Mouse (Mus musculus) T-helper 1 cell (primary cell): ENCODE results near the gene Prrg2.
"Not testable (repeated sequence)": the region's sequence is repeated elsewhere in the genome, so short reads cannot be mapped to it uniquely, and the experiment has no call there.

Experiments
- in situ Hi-C: fragments of 300-600 bp; cut with MboI, MseI; formaldehyde crosslinking; loops from one replicate; pipeline ENCODE4 v1.15.1; 2025; ENCODE audit warnings: high pct_unique_total_duplicates

The Prrg2 gene

DNA sequence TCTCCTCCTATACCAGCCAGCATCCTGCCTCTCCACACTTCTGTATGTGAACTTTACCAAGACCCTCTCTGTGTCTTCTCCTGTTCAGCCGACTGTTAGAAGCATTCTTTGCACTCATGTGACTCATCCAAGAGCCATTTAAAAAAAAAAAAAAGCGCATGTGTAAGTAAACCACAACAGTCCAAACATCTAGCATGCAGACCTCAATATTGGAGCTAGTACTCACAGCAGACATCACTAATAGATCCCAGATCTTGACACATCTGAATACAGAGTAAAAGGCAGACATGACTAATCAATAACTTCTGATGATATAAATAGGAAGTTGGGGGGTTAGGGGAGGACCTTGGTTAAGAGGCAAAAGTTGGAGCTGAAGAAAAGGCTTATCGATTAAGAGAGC lies 26.8 kb downstream of the Prrg2 start:
- in situ Hi-C loops: no loop called here

DNA sequence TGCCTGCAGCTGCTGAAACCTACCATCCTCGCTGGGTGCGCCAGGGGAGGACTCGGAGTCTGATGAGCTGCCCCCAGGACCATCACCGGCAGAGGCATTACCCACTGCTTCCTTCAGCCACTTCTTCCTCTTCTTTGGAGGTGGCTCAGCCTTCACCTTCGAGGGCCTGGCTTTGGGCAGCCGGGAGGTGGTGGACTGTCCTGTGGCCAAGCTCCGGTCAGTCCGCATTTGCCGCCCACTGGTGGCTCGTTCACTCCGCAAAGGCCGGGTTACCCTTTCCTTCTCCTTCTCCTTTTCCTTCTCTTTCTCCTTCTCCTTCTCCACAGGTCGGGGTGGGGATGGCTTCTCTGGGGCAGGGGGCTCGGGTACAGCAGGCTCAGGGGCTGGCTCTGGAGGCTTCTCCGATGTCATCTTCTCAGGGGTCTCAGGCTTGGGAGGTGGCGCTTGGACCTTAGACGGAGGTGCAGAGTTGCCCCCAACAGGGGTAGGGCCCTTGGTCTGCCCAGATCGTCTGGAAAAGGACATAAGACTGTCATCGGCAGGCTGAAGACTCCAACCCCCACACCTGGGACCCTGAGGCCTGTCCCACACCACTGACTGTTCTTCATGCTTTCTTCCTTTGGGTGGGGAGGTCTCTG lies 28.6 kb downstream of the Prrg2 start:
- in situ Hi-C loops: loop anchor here (5.0 kb wide), 1 partner anchor 38 kb away; no protein-coding TSS in a partner anchor

DNA sequence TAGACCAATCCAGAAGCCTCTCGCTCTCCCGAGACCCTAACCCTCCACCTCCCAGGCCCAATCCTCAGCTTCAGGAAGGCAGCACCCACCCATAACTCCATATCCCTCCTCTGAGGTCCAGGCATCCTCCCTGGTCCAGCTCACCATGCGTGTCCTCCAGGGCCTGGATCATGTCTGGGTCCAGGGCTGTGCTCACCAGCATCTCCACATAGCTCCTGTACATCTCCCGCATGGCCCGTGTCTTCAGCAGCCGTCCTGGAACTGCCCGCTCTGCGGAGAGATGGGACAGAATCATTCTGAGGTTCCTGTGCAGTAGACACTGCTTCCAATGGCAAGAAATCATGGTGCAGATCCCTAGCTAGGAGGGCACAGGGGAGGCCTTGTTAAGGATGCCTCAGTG lies 31.6 kb downstream of the Prrg2 start:
- in situ Hi-C loops: loop anchor here (5.0 kb wide), 1 partner anchor 41 kb away; no protein-coding TSS in a partner anchor

DNA sequence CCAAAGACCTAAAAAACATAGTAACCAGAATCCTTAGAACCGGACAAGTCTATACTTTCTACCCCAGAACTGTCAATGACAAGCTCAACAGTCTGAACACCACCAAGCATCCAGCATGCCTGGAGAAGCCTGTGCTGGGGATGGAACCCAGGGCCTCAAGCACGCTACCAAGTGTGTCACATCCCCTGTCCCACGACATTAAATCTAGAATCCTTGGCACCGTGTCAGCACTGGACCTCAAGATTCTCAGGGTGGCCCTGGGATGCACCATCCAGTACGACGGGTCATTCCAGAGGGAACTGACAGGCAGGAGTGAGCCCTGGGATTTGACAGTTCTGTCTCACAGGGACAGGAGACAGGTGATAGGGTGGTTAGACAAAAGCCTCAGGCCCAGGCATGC lies 32.5 kb downstream of the Prrg2 start:
- in situ Hi-C loops: loop anchor here (5.0 kb wide), 1 partner anchor 42 kb away; no protein-coding TSS in a partner anchor

DNA sequence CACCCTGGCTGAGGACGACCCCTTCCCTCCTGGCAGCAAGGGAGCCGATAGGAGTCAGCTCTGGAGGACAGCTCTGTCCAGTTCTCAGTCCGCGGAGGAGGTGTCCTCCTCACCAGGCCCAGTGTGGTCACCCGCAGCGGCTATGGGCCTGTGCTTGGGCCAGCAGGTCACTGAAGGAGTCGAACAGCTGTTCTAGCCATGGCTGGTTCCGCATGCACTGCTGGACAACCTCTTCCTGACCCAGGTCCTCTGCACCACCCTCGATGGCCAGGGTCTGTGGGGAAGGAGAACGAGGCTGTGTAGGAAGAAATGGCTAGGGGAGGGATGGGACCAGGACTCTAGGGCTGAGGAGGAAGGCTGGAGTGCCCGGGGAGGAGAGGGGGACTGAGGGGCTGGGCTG lies 34.1 kb downstream of the Prrg2 start:
- in situ Hi-C loops: no loop called here

DNA sequence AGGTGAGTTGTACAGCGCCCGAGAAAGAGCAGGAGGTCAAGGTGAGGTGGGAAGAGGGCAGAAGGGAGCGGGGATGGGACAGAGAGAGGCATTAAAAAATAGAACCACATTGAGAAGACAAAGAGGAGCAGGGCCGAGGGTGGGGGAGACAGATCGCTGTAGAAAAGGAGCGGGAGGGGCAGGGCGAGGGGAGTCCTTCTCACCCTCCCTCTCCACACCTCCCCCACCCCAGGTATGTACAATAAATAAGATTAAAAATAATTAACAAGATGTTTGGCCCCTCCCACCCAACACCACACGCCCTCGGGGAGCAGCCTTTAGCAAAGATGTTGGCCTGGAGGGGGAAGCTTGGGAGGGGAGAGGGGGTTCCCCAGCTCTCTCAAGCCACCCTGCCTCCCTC lies 34.7 kb downstream of the Prrg2 start:
- in situ Hi-C loops: no loop called here

DNA sequence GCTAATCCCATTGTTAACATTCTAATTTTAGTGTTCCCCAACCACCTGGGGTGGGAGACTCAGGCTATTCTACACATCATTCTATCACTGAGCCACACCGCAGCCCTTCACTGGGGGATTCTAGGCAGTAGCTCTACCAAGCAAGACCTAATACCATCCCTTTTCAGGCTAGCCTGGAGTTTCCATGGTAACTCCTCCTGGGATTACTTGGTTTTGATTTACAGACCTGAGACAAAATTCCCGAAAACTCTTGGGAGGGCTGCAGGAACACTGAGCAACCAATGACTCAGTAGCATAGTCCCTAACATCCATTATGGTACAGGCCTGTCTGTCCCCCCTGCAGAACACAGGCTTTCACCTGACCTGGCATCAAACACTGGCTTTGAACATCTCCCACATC lies 36.2 kb downstream of the Prrg2 start:
- in situ Hi-C loops: no loop called here

DNA sequence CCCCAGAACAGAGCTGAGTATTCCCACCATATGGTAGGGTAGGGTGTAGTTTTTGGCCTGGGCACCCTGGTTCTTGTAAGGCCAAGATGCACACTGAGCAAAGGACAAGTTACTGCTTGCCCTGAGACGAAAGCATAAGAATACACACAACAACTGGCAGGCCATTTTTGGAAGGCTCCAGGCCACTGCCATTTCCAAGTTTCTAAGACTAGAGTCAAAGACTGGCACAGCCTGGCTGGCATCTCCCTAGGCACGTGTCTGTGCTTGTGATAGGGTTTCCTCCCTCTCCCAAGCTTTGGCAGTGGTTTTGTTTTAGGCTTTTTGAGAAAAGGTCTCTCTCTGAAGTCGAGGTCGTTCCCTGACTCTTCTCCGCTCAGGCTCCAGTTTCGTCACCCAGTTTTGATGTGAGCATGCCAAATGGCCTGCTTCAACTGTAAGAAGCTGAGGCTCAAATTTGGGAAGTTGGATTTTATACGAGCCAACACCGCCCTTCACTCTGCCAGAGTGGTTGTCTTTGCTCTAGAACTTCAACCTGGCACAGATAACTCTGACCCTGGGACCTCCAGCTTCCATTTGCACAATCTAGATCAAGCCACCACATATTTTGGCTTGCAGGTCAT lies 36.8 kb downstream of the Prrg2 start:
- in situ Hi-C loops: no loop called here

DNA sequence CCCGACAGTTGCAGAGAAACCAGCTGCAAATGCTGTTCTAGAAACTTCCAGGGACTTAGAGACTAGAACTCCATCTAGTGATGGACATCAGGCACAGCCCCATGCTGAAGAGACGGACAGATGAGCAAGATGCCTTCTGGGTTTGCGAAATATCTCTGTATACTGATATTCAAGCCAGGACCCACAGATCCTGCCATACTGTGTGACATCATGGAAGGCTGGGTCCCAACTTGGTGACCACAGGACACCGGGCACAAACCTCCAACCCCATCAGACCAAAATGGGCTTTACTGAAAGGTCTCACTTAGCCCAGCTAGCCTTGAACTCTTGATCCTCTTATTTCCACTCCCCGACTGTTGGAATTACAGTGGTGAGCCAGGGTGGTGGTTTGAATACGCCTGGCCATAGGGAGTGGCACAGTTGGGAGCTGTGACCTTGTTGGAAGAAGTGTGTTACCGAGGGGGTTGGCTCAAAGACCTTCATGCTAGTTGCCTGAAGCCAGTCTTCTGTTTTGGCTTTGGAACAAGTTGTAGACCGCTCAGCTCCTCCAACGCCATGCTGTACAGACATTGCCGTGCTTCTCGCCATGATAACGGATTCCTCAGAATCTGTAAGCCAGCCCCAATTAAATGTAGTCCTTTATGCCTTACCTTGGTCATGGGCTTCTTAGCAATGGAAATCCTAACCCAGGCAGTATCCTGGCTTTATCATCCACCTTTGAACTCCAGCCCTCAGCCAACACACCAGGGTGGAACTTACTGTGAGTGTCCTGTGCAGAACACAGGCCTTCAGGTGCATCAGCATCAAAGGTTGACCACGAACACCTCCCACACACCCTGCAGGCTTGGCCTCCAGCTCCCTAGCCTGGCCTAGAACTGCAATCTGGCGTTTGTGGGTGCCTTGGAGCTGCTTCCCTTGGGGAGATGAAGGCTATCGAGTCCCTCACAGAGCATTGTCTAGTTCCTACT lies 37.9 kb downstream of the Prrg2 start:
- in situ Hi-C loops: no loop called here

DNA sequence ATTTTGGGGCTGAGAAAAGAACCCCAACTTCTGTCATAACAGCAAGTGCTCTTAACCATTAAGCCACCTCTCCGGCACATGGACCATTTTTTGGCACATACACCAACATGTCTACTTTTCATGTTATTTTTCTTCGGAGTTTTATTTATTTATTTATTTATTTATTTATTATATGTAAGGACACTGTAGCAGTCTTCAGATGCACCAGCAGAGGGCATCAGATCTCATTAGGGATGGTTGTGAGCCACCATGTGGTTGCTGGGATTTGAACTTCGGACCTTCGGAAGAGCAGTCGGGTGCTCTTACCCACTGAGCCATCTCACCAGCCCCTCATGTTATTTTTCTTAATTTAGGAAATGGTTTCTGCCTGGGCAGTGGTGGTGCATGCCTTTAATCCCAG lies 38.8 kb downstream of the Prrg2 start:
- in situ Hi-C loops: not testable (repeated sequence)

DNA sequence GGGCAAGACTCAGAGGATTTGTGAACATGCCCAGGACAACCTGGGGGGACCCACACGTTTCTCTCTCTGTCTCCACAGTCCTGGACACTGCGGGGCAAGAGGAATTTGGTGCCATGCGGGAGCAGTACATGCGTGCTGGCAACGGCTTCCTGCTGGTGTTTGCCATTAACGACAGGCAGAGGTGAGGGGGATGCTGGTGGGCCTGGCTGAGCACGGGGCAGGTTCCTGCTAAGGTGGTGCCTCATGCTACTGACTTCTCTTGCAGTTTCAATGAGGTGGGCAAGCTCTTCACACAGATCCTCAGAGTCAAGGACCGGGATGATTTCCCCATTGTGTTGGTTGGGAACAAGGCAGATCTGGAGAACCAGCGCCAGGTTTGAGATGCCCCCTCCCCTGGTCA lies 42.3 kb downstream of the Prrg2 start:
- in situ Hi-C loops: no loop called here

DNA sequence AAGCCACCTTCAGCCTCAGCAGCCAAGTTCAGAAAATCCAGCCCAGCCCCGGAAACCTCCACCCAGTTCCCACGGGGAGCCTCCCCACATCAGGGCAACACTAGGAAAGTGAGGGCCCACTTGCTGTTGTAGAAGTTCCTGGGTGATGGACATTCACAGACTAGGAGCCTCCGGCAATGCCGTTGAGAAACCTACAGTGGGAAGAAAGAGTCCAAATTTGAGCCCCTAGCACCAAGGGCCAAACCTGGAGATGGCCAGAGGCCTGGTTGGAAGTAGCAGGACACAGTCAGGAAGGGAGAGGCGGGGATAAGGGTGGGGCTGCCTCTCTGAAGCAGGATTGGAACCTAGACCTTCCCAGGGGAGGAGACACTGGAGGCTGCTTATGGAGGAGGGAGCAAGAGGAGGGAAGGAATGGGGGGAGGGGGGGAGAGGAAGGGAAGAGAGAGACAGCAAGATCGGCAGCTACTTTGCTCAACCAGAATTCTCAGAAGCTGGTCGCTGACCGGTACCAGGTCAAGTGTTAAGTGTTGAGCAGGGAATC lies 43.4 kb downstream of the Prrg2 start:
- in situ Hi-C loops: no loop called here

DNA sequence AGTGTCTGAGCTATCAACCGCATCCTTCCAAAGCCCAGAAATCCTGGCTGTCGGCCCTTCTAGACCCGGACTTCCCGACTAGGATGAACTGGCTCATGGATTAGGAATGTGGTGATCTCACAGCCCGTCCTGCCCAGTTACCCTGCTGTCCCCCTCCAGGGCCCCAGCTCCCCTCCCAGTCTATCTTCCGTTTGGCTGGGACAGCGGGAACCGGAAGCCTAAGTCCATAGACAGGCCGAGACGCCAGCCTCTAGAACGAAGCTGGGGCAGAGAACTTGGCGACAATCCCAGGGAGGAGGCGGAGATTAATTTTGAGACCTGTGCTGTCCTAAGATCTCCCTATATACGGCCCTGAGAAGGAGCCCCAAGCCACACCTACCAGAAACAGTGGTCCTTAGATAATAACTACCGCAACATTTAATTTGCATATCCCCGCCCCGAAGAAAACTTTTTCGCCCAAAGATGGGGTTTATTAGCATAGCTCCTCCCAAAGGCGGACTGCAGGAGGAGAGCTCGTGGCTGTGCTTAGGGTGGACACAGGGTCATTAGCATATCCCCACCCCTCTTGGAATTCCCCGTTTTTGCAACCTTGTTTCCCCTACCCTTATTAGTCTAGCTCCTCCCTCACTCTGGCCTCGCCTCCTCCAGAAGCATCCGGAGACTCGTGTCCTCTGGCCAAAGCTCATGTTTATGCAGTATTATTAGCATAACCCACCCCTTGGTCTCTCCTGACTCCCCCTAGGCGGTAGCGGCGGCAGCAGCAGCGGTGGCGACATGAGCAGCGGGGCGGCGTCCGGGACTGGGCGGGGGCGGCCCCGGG lies 45.0 kb downstream of the Prrg2 start, which contains the start of gene Rras:
Gene Rras, plus strand, starts transcription at position 720 of the 820 bp plus-strand sequence.
- in situ Hi-C loops: no loop called here

DNA sequence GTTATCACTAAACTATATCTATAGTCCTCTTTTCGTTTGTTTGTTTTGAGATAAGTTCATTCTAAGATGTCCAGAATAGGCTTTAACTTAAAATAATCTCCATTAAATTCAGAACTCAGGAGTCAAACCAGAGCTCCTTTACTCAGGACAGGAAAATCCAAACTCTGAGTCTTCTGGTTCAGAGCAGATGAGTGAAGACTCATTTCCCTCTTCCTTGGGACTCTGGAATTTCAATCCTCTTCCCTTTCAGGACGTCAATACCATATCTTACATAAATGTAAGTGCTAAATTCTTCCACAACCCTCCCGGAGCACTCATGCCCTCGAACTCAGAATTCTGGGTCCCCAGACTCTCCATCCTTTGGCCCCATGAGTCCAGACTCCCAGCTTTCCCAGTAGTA lies 45.7 kb downstream of the Prrg2 start:
- in situ Hi-C loops: no loop called here

DNA sequence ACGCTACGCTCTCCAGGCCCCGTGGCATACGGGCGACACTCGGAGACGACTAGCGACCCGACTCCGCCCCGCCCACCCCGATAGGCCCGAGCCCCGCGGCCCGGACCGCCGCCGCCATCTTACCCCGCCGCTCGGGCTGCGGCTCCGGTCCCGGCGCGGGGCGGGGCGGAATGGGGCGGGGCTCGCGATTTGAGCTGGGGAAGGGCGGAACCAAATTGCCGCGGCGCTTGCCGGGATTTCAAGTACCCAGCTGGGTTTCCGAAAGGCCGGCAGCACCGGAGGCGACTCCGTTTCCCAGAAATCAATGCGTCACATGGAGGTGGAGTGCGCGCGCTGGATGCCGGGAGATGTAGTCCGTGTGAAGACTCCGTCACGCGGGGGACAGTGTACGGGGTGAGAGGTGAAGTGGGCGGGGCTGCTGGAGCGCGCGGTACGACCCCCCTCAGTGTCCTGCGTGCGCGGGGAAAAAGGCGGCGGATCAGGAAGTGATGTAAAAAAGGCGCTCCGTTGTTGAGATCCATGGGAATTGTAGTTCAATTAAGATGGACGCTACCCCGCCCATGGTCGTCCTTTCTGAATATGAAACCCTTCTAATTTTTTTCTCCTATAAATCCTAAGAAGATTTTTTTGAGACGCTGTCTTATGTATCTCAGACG lies 46.4 kb downstream of the Prrg2 start, which contains the start of gene Scaf1:
Gene Scaf1, minus strand, starts transcription at position 407 of the 656 bp plus-strand sequence.
- in situ Hi-C loops: no loop called here

DNA sequence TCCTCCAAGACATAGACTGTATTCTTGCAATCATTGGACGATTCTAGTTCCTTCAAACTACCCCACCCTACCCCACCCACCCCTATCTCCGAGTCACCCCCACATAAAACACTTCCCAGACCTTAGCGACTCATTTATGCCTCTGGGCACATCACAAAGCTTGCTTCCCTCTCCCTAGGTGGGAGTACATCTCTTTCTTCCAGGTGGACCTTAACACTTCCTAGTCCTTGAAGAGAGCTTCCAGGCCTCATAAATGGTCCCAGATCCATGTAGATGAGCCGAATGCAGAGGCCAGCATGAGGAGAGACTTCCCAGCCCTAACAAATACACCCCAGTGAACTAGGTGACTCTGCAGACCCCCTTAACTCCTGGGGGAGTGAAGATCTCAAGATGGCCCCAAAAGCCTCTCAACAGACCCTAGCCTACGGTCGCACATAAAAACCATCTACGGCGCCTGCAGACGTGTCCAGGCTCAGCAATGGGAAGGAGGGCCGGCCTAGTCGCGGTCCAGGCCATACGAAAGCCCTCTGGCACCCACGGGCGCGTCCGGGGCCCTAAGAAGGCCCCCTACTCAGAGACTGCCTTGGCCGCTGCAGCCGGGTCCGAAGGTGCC lies 47.0 kb downstream of the Prrg2 start:
- in situ Hi-C loops: no loop called here

DNA sequence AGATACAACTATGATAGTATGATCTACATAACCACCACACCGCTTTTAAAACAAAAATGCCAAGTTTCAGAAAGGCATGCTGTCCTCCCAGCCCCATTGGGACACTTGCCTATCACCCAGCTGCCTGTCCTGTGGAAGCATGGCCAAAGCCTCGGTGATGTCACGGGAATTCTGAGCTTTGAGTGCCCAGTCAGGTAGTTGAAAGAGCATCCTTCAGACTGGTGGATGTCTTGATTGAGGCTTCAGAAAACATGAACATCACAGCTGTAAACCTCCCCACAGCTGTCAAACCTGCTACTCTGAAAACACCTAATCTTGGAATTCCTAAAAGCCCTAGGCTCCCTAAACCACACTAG lies 48.4 kb downstream of the Prrg2 start:
- in situ Hi-C loops: no loop called here

DNA sequence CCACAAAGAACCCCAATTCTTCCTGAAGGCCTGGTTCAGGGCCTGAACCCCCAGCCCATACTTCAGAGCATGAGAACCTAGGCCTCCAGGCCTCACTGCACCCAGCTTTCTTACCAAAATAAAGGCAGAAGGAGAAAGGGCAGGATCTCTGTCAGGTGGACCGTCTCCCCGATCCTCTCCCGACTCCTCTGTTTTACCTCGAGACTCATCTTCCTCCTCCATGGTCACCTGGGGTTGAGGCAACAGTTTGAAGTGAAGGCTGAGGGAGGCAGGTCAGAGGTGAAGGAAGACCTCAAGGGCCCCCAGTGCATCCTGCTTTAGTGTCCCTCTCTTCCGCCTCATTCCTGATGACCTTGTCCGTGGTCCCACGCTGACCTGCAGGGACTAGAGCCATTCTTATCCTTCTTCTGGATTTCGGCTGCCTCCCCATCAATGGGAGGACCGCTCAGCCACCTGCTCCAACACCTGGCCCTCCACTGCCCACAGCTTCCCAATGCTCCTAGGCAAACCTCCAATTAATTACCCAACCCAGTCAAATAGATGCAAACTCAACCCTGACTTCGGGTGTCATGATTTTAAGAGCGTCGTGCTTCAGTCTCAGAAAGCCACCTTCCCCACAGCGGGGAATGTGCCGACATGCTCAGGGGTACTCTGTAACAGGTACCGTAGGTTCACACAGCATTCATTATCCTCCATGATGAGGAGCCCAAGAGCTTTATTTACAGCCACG lies 48.9 kb downstream of the Prrg2 start:
- in situ Hi-C loops: no loop called here

DNA sequence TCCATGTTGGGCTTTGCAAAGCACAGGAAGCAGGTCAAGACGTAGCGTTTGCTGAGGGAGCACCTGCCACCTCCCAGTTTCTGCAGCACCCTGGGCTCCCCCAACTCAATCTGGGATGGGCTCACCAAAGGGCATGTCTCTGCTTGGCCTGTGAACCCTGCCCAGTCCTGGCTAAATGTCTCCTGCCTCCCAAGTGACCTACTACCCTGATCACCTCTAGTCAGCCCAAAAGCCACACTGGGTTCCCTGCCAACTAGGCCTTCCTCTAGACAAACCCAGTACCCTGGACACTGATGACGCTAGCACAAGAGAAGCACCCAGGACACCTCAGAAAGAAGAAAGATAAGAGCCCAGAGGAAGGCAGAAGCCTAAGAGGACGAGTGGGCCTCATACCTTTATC lies 49.7 kb downstream of the Prrg2 start:
- in situ Hi-C loops: no loop called here

DNA sequence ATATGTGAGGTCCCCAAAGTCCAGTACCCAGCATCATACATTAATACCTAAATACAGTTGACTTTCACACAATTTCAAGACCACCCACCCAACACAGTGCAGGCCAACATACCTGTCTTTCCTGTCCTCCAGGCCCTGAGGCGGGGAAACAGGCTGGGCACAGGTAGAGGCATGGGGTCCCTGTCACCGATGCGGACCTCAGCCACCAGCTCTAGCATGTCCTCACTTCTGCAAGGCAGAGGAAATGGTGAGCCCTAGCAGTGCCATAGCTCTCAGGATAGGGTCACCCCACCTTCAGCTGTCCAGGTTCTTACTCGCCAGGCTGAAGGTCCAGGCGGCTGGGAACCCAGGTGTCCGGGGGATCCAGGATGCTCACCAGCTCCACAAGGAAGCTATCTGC lies 50.5 kb downstream of the Prrg2 start:
- in situ Hi-C loops: no loop called here
